Mouse (Mus musculus): ENCODE data around the gene Barhl2. TPM values are rescaled to one million over a fixed set of nuclear protein-coding genes. Genes with fewer than 3 reads are reported as not detected.

Barhl2 gene
- polyA plus RNA-seq (2014; fragmentation: Illumina TruSeq; extraction: RNeasy Lipid Tissue Mini Kit (QIAGEN cat#74804); ENCODE audit: low read depth, low replicate concordance), result not detected

DNA sequence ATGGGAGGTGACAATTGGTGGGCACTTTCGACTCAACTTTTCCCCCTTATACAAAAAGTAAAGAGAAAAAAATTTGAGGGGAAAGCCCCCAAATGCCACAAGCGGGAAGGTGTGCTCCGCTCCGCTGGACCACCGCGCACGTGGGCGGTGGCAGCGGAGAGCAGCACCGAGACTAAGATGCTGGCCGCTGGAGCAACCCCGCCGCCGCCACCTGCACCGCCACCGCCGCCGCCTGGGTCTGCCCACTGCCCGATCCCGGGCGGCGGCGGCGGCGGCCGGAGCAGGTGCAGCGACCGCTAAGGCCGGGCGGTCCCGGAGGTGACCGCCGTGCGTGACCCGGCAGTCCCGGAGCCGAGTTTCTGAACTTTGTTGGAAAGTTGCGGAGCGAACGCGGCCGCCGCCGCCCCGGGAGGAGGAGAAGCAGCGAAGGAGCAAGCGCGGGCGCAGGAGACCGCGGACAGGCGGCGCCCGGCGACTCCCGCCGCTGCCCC is at the start of gene Barhl2:
Barhl2 (minus strand) TSS at position 181 of the 491 bp plus-strand sequence.

Other genes starting within 250 kb of the Barhl2 start
- not detected for gene Gm17304, start 150.9 kb upstream of the Barhl2 start, polyA plus RNA-seq (2014; fragmentation: Illumina TruSeq; extraction: RNeasy Lipid Tissue Mini Kit (QIAGEN cat#74804); ENCODE audit: low read depth, low replicate concordance)
- gene Zfp644, start 239.1 kb upstream of the Barhl2 start, polyA plus RNA-seq (2014; fragmentation: Illumina TruSeq; extraction: RNeasy Lipid Tissue Mini Kit (QIAGEN cat#74804); ENCODE audit: low read depth, low replicate concordance), result 20.8 TPM

Measured in heart, adult 10 weeks (tissue).